Mouse (Mus musculus) megakaryocyte, embryonic 14.5 days (primary cell): Measurements from ENCODE around the gene Kcne1. TPM values are rescaled to one million over a fixed set of nuclear protein-coding genes. Genes with fewer than 3 reads are reported as not detected.

Experiments used
- H3K27me3 ChIP-seq: replicated peaks from 2 replicates; pipeline ENCODE3; 2012; ENCODE audit warnings: inconsistent platforms
- H3K36me3 ChIP-seq: replicated peaks from 2 replicates; pipeline ENCODE3; 2012; ENCODE audit warnings: low read length, inconsistent platforms, mixed read lengths
- H3K4me1 ChIP-seq: 2 replicates; pipeline ENCODE4 v1.6.1; 2012; ENCODE audit warnings: inconsistent platforms
- H3K4me3 ChIP-seq: replicated peaks from 2 replicates; pipeline ENCODE3; 2012; ENCODE audit warnings: moderate library complexity, mild to moderate bottlenecking, inconsistent platforms
- H3K9me3 ChIP-seq: 2 replicates; pipeline ENCODE4 v1.6.1; 2012; ENCODE audit warnings: inconsistent platforms
- FLI1 ChIP-seq: IDR thresholded peaks from 2 replicates; pipeline ENCODE4 v1.6.1; 2012; ENCODE audit warnings: low read length, inconsistent platforms, mixed read lengths
- GATA1 ChIP-seq: IDR thresholded peaks from 3 replicates; pipeline ENCODE4 v1.6.1; 2012; ENCODE audit warnings: mixed read lengths, low read length, inconsistent platforms, borderline replicate concordance
- polyA plus RNA-seq: library from polyadenylated mRNA; stranded (reverse); fragments of >175 nt; gene quantifications from 2 replicates; pipeline ENCODE4 v1.2.3, GENCODE M21; 2012; ENCODE audit warnings: low replicate concordance; ENCODE audit not compliant: insufficient read depth

Gene Kcne1
- polyA plus RNA-seq, result 0.02 TPM in 1 of 2 replicates, not detected in the other

- no peaks in the 10 kb centered on the region for H3K9me3 ChIP-seq
- no peak within 1 kb of the TSS for H3K4me3 ChIP-seq
- no peaks in the 10 kb centered on the region for H3K4me1 ChIP-seq
- TF ChIP-seq GATA1, result no peak
- no peak for TF ChIP-seq FLI1
- H3K27me3 ChIP-seq, result peaks cover 82% of the 10 kb centered on the region
- no peaks in the 10 kb centered on the region for H3K36me3 ChIP-seq
These were observed at the start of gene Kcne1 for GRCm38 (mm10) chr16:92359229-92359628. Gene Kcne1 (minus strand): TSS chr16:92359468.

- peaks cover 10% of the 10 kb centered on the region for H3K4me1 ChIP-seq
- H3K36me3 ChIP-seq, result no peaks in the 10 kb centered on the region
- peaks cover 3% of the 10 kb centered on the region; the same call in 1 of the 2 replicates for H3K9me3 ChIP-seq
- no peak for TF ChIP-seq FLI1
- no peak for TF ChIP-seq GATA1
- peaks cover 37% of the 10 kb centered on the region for H3K27me3 ChIP-seq
- no peak overlapping the region for H3K4me3 ChIP-seq
These were observed 48.6 kb upstream of the Kcne1 start for GRCm38 (mm10) chr16:92407883-92408282.

GRCm38 (mm10) chr16:92404141-92404540 is 44.9 kb upstream of the Kcne1 start:
- H3K27me3 ChIP-seq, result peaks cover 68% of the 10 kb centered on the region
- peaks cover 3% of the 10 kb centered on the region; the same call in 1 of the 2 replicates for H3K9me3 ChIP-seq
- H3K4me1 ChIP-seq, result peaks cover 18% of the 10 kb centered on the region
- H3K36me3 ChIP-seq, result no peaks in the 10 kb centered on the region
- H3K4me3 ChIP-seq, result no peak overlapping the region
- TF ChIP-seq FLI1 (no peak), GATA1 (no peak)

- Histone ChIP-seq H3K4me1 (peaks cover 23% of the 10 kb centered on the region), H3K27me3 (peaks cover 71% of the 10 kb centered on the region)
- TF ChIP-seq FLI1 (no peak), GATA1 (no peak)
These were observed 43.8 kb upstream of the Kcne1 start for GRCm38 (mm10) chr16:92403069-92403468.

GRCm38 (mm10) chr16:92402216-92402615 is 42.9 kb upstream of the Kcne1 start:
- H3K36me3 ChIP-seq, result no peaks in the 10 kb centered on the region
- no peaks in the 10 kb centered on the region for H3K9me3 ChIP-seq
- H3K4me3 ChIP-seq, result no peak overlapping the region
- TF ChIP-seq GATA1 (no peak), FLI1 (no peak)
- H3K27me3 ChIP-seq, result peaks cover 74% of the 10 kb centered on the region
- H3K4me1 ChIP-seq, result peaks cover 23% of the 10 kb centered on the region

More at GRCm38 (mm10) chr16:92403069-92403468, 43.8 kb upstream of the Kcne1 start:
- H3K4me3 ChIP-seq, result no peak overlapping the region
- no peaks in the 10 kb centered on the region for H3K9me3 ChIP-seq
- H3K36me3 ChIP-seq, result no peaks in the 10 kb centered on the region

GRCm38 (mm10) chr16:92401206-92401605 is 41.9 kb upstream of the Kcne1 start:
- H3K27me3 ChIP-seq, result peaks cover 76% of the 10 kb centered on the region
- no peak for TF ChIP-seq FLI1
- TF ChIP-seq GATA1, result no peak

GRCm38 (mm10) chr16:92399490-92400458 is 40.5 kb upstream of the Kcne1 start:
- H3K4me1 ChIP-seq, result peaks cover 26% of the 10 kb centered on the region
- TF ChIP-seq FLI1 (no peak), GATA1 (no peak)
- peak overlapping the region; percentile 86 for H3K4me3 ChIP-seq
- peaks cover 22% of the 10 kb centered on the region for H3K36me3 ChIP-seq
- H3K9me3 ChIP-seq, result no peaks in the 10 kb centered on the region
- peaks cover 80% of the 10 kb centered on the region for H3K27me3 ChIP-seq

More at GRCm38 (mm10) chr16:92401206-92401605, 41.9 kb upstream of the Kcne1 start:
- Histone ChIP-seq H3K4me1 (peaks cover 26% of the 10 kb centered on the region), H3K9me3 (no peaks in the 10 kb centered on the region), H3K4me3 (no peak overlapping the region), H3K36me3 (peaks cover 9% of the 10 kb centered on the region)

GRCm38 (mm10) chr16:92398574-92399118 is 39.4 kb upstream of the Kcne1 start:
- Histone ChIP-seq H3K9me3 (no peaks in the 10 kb centered on the region), H3K27me3 (peaks cover 75% of the 10 kb centered on the region)

GRCm38 (mm10) chr16:92397745-92398573 is 38.7 kb upstream of the Kcne1 start:
- H3K9me3 ChIP-seq, result no peaks in the 10 kb centered on the region
- H3K27me3 ChIP-seq, result peaks cover 70% of the 10 kb centered on the region
- TF ChIP-seq FLI1 (no peak), GATA1 (no peak)
- H3K36me3 ChIP-seq, result peaks cover 36% of the 10 kb centered on the region
- H3K4me1 ChIP-seq, result peaks cover 26% of the 10 kb centered on the region
- no peak overlapping the region for H3K4me3 ChIP-seq

More at GRCm38 (mm10) chr16:92398574-92399118, 39.4 kb upstream of the Kcne1 start:
- H3K4me3 ChIP-seq, result no peak overlapping the region
- TF ChIP-seq FLI1 (no peak), GATA1 (no peak)
- H3K4me1 ChIP-seq, result peaks cover 26% of the 10 kb centered on the region
- H3K36me3 ChIP-seq, result peaks cover 29% of the 10 kb centered on the region
